ENCODE assay signal across 20 mouse cellular contexts in the genomic region with DNA sequence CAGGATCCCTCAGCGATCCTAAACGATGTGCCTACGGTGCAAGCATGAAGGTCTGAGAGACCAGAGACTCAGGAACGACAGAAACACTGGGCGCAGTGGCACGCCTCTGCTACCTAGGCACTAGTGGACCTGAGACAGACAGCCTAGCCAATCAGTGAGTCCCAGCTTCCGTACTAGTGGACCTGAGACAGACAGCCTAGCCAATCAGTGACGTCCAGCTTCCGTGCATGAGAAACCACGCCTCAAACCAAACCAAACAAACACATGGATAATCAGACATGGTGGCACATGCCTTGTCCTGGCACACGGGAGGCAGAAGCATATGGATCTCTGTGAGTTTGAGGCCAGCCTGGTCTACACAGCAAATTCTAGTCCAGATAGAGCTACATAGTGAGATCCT. TPM values are rescaled to one million over a fixed set of nuclear protein-coding genes. Genes with fewer than 3 reads are reported as not detected.
DNase-seq lines count a peak whose midpoint lies in the region; ATAC-seq and TF ChIP-seq lines count a peak whose summit lies in the region.
"Had no signal": no experiment of that assay in that cellular context is flagged by ENCODE, and none has a peak within 500 bp of the region (broad histone marks: within the 10 kb centered on the region; RNA-seq: fewer than 3 reads in every experiment).

No protein-coding gene starts in this region.

- intact Hi-C loops in gastrocnemius, adult 2 months (cut with DNase I), result no loop called here

- TF ChIP-seq CTCF in hindbrain, postnatal 0 days (IDR thresholded peaks at IDR 0.05; ENCODE audit: low read depth), result no peak
- no peak for TF ChIP-seq CTCF in gastrocnemius, adult 2 months (IDR thresholded peaks at IDR 0.05)

- H3K27ac ChIP-seq in liver, embryonic 12.5 days, result no peak overlapping the region
- no peak overlapping the region for H3K27ac ChIP-seq in hindbrain, postnatal 0 days
- H3K27ac ChIP-seq in midbrain, embryonic 11.5 days (ENCODE audit: low read depth, low read length), result no peak overlapping the region
- H3K27ac ChIP-seq in gastrocnemius, adult 2 months, result no peak overlapping the region
- H3K27ac ChIP-seq: liver, embryonic 15.5 days had no signal

- H3K4me1 ChIP-seq in megakaryocyte, embryonic 14.5 days, result peaks cover 27% of the 10 kb centered on the region
- no peaks in the 10 kb centered on the region for H3K4me1 ChIP-seq in liver, embryonic 12.5 days
- no peaks in the 10 kb centered on the region for H3K4me1 ChIP-seq in hindbrain, postnatal 0 days (ENCODE audit: insufficient read depth, low read length)
- H3K4me1 ChIP-seq in midbrain, embryonic 11.5 days (ENCODE audit: control insufficient read depth, insufficient read depth, low read length), result no peaks in the 10 kb centered on the region
- H3K4me1 ChIP-seq: liver, embryonic 15.5 days had no signal

- no peaks in the 10 kb centered on the region for H3K36me3 ChIP-seq in megakaryocyte, embryonic 14.5 days (replicated peaks; ENCODE audit: low read length)
- no peaks in the 10 kb centered on the region for H3K36me3 ChIP-seq in liver, embryonic 12.5 days
- H3K36me3 ChIP-seq in hindbrain, postnatal 0 days (ENCODE audit: insufficient read depth, low read length), result no peaks in the 10 kb centered on the region
- no peaks in the 10 kb centered on the region for H3K36me3 ChIP-seq in midbrain, embryonic 11.5 days (ENCODE audit: control insufficient read depth, insufficient read depth, low read length)
- H3K36me3 ChIP-seq: liver, embryonic 15.5 days had no signal

- no peak for ATAC-seq in megakaryocyte, adult 5-6 weeks (ENCODE audit: poor library complexity, severe bottlenecking)
- peak; percentile 61; the same call in 1 of the 2 replicates for ATAC-seq in liver, embryonic 12.5 days
- ATAC-seq in hindbrain, postnatal 0 days, result no peak
- ATAC-seq in midbrain, embryonic 11.5 days (ENCODE audit: low FRiP score), result no peak
- ATAC-seq: forebrain, embryonic 16.5 days had no signal

- H3K4me2 ChIP-seq in liver, embryonic 12.5 days, result peak overlapping the region; percentile 35; the same call in 1 of the 2 replicates
- no peak overlapping the region for H3K4me2 ChIP-seq in hindbrain, postnatal 0 days (ENCODE audit: low read depth, low read length)
- H3K4me2 ChIP-seq in midbrain, embryonic 11.5 days, result no peak overlapping the region
- H3K4me2 ChIP-seq: liver, embryonic 15.5 days had no signal

- no peaks in the 10 kb centered on the region for H3K9me3 ChIP-seq in megakaryocyte, embryonic 14.5 days
- no peaks in the 10 kb centered on the region for H3K9me3 ChIP-seq in liver, embryonic 12.5 days (replicated peaks)
- H3K9me3 ChIP-seq in hindbrain, postnatal 0 days (ENCODE audit: low read length), result no peaks in the 10 kb centered on the region
- no peaks in the 10 kb centered on the region for H3K9me3 ChIP-seq in midbrain, embryonic 11.5 days (ENCODE audit: control insufficient read depth, low read length)
- H3K9me3 ChIP-seq: liver, embryonic 15.5 days had no signal

- no peak overlapping the region for H3K9ac ChIP-seq in liver, embryonic 12.5 days
- H3K9ac ChIP-seq in hindbrain, postnatal 0 days (replicated peaks; ENCODE audit: low read length), result no peak overlapping the region
- H3K9ac ChIP-seq in midbrain, embryonic 11.5 days (ENCODE audit: low read length), result no peak overlapping the region
- H3K9ac ChIP-seq: liver, embryonic 15.5 days had no signal

- DNase-seq in forelimb bud, embryonic 11.5 days (ENCODE audit: low read depth, low spot score), result peak; percentile 57
- no peak for DNase-seq in hindbrain, postnatal 0 days (ENCODE audit: low spot score)
- DNase-seq in MN1 (ENCODE audit: low spot score), result no peak
- no peak for DNase-seq in midbrain, embryonic 11.5 days (ENCODE audit: low spot score, missing footprints)
- DNase-seq in gastrocnemius, adult 2 months, result no peak
- DNase-seq: cerebellum, adult 9-11 months; gastrocnemius, postnatal 36 days; heart, postnatal 10 days; kidney, postnatal 25 days; lung, postnatal 4 days; thymus, postnatal 36 days had no signal

- WGBS in liver, embryonic 12.5 days (ENCODE audit: insufficient replicate concordance), result 32% methylated on average over 11 of the region's 11 CpGs
- 55% methylated on average over 11 of the region's 11 CpGs for WGBS in hindbrain, postnatal 0 days
- 52% methylated on average over 11 of the region's 11 CpGs for WGBS in midbrain, embryonic 11.5 days

- H3K27me3 ChIP-seq in megakaryocyte, embryonic 14.5 days (replicated peaks), result peaks cover 17% of the 10 kb centered on the region
- H3K27me3 ChIP-seq in liver, embryonic 12.5 days (replicated peaks), result no peaks in the 10 kb centered on the region
- no peaks in the 10 kb centered on the region for H3K27me3 ChIP-seq in hindbrain, postnatal 0 days (ENCODE audit: insufficient read depth, low read length)
- no peaks in the 10 kb centered on the region for H3K27me3 ChIP-seq in midbrain, embryonic 11.5 days (ENCODE audit: control insufficient read depth, insufficient read depth, low read length)
- H3K27me3 ChIP-seq: liver, embryonic 15.5 days had no signal

- peak overlapping the region; percentile 85 for H3K4me3 ChIP-seq in megakaryocyte, embryonic 14.5 days (replicated peaks)
- H3K4me3 ChIP-seq in liver, embryonic 12.5 days, result no peak overlapping the region
- no peak overlapping the region for H3K4me3 ChIP-seq in hindbrain, postnatal 0 days (ENCODE audit: low read length)
- H3K4me3 ChIP-seq in midbrain, embryonic 11.5 days (ENCODE audit: low read depth, low read length), result no peak overlapping the region
- no peak overlapping the region for H3K4me3 ChIP-seq in gastrocnemius, adult 2 months
- H3K4me3 ChIP-seq: liver, embryonic 15.5 days had no signal

RNA-seq across cellular contexts. Expression of a gene that starts 12.9 kb away (rescaled TPM):
- polyA plus RNA-seq in megakaryocyte, embryonic 14.5 days (2012; ENCODE audit: insufficient read depth, low replicate concordance), result not detected in 2 replicates
- total RNA-seq in megakaryocyte, adult 5-6 weeks (2015), result 0.20 and 0.39 TPM in 2 replicates
- total RNA-seq in megakaryocyte, adult 5-6 weeks (2017), result not detected in 2 replicates
- polyA plus RNA-seq in liver, embryonic 12.5 days (2016; fragmentation: Nextera tagmentation; extraction: Ambion mirVana), result not detected in 2 replicates
- total RNA-seq in hindbrain, postnatal 0 days (2014; rRNA removed), result not detected in 2 replicates
- polyA plus RNA-seq in hindbrain, postnatal 0 days (2015; fragmentation: Nextera tagmentation; extraction: Ambion mirVana), result not detected in 2 replicates
- polyA plus RNA-seq in midbrain, embryonic 11.5 days (2014; fragmentation: Nextera tagmentation; extraction: Ambion mirVana), result 0.25 TPM in 1 of 2 replicates, not detected in the other
- not detected for total RNA-seq in gastrocnemius, adult 2 months (2021)
- total RNA-seq: heart, postnatal 10 days; left cerebral cortex, adult 18-20 months had no signal
- polyA plus RNA-seq: brain, embryonic 14.5 days; embryonic facial prominence, embryonic 14.5 days; forebrain, embryonic 16.5 days; liver, embryonic 15.5 days; stomach, embryonic 16.5 days had no signal

RNA-seq across cellular contexts. Expression of a gene that starts 39.5 kb away (rescaled TPM):
- polyA plus RNA-seq in megakaryocyte, embryonic 14.5 days (2012; ENCODE audit: insufficient read depth, low replicate concordance), result not detected in 2 replicates
- not detected in 2 replicates for total RNA-seq in megakaryocyte, adult 5-6 weeks (2015)
- not detected in 2 replicates for total RNA-seq in megakaryocyte, adult 5-6 weeks (2017)
- not detected in 2 replicates for polyA plus RNA-seq in liver, embryonic 12.5 days (2016; fragmentation: Nextera tagmentation; extraction: Ambion mirVana)
- total RNA-seq in hindbrain, postnatal 0 days (2014; rRNA removed), result not detected in 2 replicates
- polyA plus RNA-seq in hindbrain, postnatal 0 days (2015; fragmentation: Nextera tagmentation; extraction: Ambion mirVana), result not detected in 2 replicates
- polyA plus RNA-seq in midbrain, embryonic 11.5 days (2014; fragmentation: Nextera tagmentation; extraction: Ambion mirVana), result not detected in 2 replicates
- total RNA-seq in gastrocnemius, adult 2 months (2021), result not detected
- total RNA-seq: gastrocnemius, postnatal 36 days; heart, postnatal 10 days; left cerebral cortex, adult 18-20 months had no signal
- polyA plus RNA-seq: brain, embryonic 14.5 days; embryonic facial prominence, embryonic 14.5 days; forebrain, embryonic 16.5 days had no signal

RNA-seq across cellular contexts. Expression of a gene that starts 48.3 kb away (rescaled TPM):
- 2,192 and 2,220 TPM in 2 replicates for polyA plus RNA-seq in megakaryocyte, embryonic 14.5 days (2012; ENCODE audit: insufficient read depth, low replicate concordance)
- total RNA-seq in megakaryocyte, adult 5-6 weeks (2015), result 382 and 422 TPM in 2 replicates
- total RNA-seq in megakaryocyte, adult 5-6 weeks (2017), result 352 and 362 TPM in 2 replicates
- 1,241 and 1,342 TPM in 2 replicates for polyA plus RNA-seq in liver, embryonic 12.5 days (2016; fragmentation: Nextera tagmentation; extraction: Ambion mirVana)
- total RNA-seq in hindbrain, postnatal 0 days (2014; rRNA removed), result 538 and 549 TPM in 2 replicates
- polyA plus RNA-seq in hindbrain, postnatal 0 days (2015; fragmentation: Nextera tagmentation; extraction: Ambion mirVana), result 1,243 and 1,257 TPM in 2 replicates
- polyA plus RNA-seq in midbrain, embryonic 11.5 days (2014; fragmentation: Nextera tagmentation; extraction: Ambion mirVana), result 1,438 and 1,518 TPM in 2 replicates
- total RNA-seq in gastrocnemius, adult 2 months (2021), result 10 to 100 TPM; 68.1 to 92.0 TPM
